Mouse (Mus musculus) brain, embryonic 14.5 days (tissue): Measurements from ENCODE around the gene Nhp2.

ENCODE experiments used
- CTCF ChIP-seq: fragments of 200-500 bp; IDR thresholded peaks from 2 replicates; pipeline ENCODE4 v1.5.1; 2012; ENCODE audit warnings: inconsistent platforms, mild to moderate bottlenecking, moderate library complexity, borderline replicate concordance; ENCODE audit not compliant: insufficient read depth, insufficient read length; ENCODE audit errors: extremely low read depth
- POLR2A ChIP-seq: fragments of 200-500 bp; IDR thresholded peaks from 2 replicates; pipeline ENCODE4 v1.6.1; 2012; ENCODE audit warnings: mild to moderate bottlenecking, inconsistent platforms, borderline replicate concordance; ENCODE audit not compliant: poor library complexity, insufficient read depth, insufficient read length, severe bottlenecking; ENCODE audit errors: extremely low read depth

GRCm38 (mm10) chr11:51607096-51607738 lies 12.3 kb upstream of the Nhp2 start:
- TF ChIP-seq POLR2A (no peak), CTCF (no peak)
